Mouse (Mus musculus) heart, embryonic 13.5 days (tissue): ENCODE measurements around the gene Ppp6r2. TPM values are rescaled to one million over a fixed set of nuclear protein-coding genes. Genes with fewer than 3 reads are reported as not detected.

ENCODE experiments used
- ATAC-seq: fragments of 200-750 bp; cut with Nextera tagmentation; 2 replicates; pipeline ENCODE4 v1.8.0; 2017; ENCODE audit warnings: moderate TSS enrichment; ENCODE audit not compliant: insufficient number of reproducible peaks, low FRiP score, low TSS enrichment; ENCODE audit errors: extremely low read depth
- H3K27ac ChIP-seq: fragments of 300-500 bp; sonication (generic); replicated peaks from 2 replicates; pipeline ENCODE4 v1.5.1; 2015; ENCODE audit warnings: moderate library complexity, mild to moderate bottlenecking, inconsistent platforms
- H3K27me3 ChIP-seq: fragments of 300-500 bp; sonication (generic); replicated peaks from 2 replicates; pipeline ENCODE4 v1.6.1; 2015; ENCODE audit warnings: mild to moderate bottlenecking, inconsistent platforms
- H3K36me3 ChIP-seq: fragments of 300-500 bp; sonication (generic); 2 replicates; pipeline ENCODE4 v1.6.1; 2015; ENCODE audit warnings: mild to moderate bottlenecking, inconsistent platforms
- H3K4me1 ChIP-seq: fragments of 300-500 bp; sonication (generic); 2 replicates; pipeline ENCODE4 v1.6.1; 2015; ENCODE audit warnings: inconsistent platforms
- H3K4me2 ChIP-seq: fragments of 300-500 bp; sonication (generic); 2 replicates; pipeline ENCODE4 v1.6.1; 2015; ENCODE audit warnings: inconsistent platforms, mild to moderate bottlenecking, moderate library complexity
- H3K4me3 ChIP-seq: fragments of 300-500 bp; sonication (generic); 2 replicates; pipeline ENCODE4 v1.5.1; 2015; ENCODE audit warnings: moderate library complexity, mild to moderate bottlenecking, inconsistent platforms
- H3K9ac ChIP-seq: fragments of 300-500 bp; sonication (generic); 2 replicates; pipeline ENCODE4 v1.6.1; 2015; ENCODE audit warnings: inconsistent platforms, mild to moderate bottlenecking, moderate library complexity
- H3K9me3 ChIP-seq: fragments of 300-500 bp; sonication (generic); 2 replicates; pipeline ENCODE4 v1.6.1; 2016; ENCODE audit warnings: inconsistent platforms
- WGBS: fragments of 180-500 bp; shearing (Covaris S2); methylation state at CpG from one replicate; pipeline ENCODE4 v1.1.7; 2015; ENCODE audit warnings: mixed read lengths; 5-methylcytosine and 5-hydroxymethylcytosine counted together
- polyA plus RNA-seq: library from polyadenylated mRNA; unstranded; fragments of >200 nt; fragmentation: Nextera tagmentation; extraction: Ambion mirVana; gene quantifications from 2 replicates; pipeline ENCODE4 v1.2.1, GENCODE M21; 2015

Ppp6r2 gene
- polyA plus RNA-seq, 1 experiment from 2014 or later: 20.8 TPM

DNA sequence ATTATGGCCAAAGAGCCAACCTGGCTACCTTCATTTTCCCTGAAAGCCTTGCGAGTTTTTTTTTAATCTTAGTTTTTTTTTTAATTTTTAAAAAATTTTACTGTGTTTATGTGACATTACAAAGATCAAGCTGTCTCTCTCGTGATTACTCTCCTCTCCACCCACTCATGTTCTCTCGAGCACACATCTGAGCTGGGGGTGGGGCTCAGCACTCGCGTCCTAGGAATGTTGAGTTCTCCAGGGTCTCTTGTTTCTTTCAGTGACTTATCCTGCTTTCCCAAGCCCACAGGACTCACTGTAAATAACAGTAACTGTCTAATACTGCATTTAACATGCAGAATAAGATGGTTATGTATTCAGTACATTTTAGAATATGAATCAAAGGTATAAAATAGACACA is 53.1 kb downstream of the Ppp6r2 start:
- Histone ChIP-seq H3K9ac (no peak overlapping the region), H3K4me2 (no peak overlapping the region), H3K4me3 (no peak overlapping the region), H3K4me1 (no peaks in the 10 kb centered on the region), H3K9me3 (no peaks in the 10 kb centered on the region), H3K27me3 (no peaks in the 10 kb centered on the region), H3K27ac (no peak overlapping the region), H3K36me3 (peaks cover 70% of the 10 kb centered on the region)
- ATAC-seq: no peak
- WGBS: 53% methylated on average over 5 of the region's 5 CpGs

DNA sequence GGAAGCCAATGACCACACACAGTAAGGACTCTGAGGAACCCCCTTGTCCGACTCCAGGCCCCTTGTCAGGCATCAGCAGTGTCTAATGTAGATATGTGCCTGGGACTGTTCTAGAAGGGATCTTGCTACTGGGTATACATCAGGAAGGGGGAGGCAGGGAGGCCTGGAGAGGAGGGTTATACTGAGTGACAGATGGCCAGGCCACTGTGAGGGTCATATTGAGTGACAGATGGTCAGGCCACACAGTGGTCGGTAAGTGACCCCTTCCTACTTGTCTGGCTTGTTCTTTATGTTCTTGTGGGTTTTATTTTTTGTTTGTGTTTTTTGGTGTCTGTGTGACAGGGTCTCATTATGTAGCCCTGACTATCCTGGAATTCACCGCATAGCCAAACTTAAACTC is 64.1 kb downstream of the Ppp6r2 start:
- Histone ChIP-seq H3K9ac (no peak overlapping the region), H3K4me2 (no peak overlapping the region), H3K9me3 (no peaks in the 10 kb centered on the region), H3K36me3 (peaks cover 83% of the 10 kb centered on the region), H3K27me3 (no peaks in the 10 kb centered on the region), H3K4me3 (no peak overlapping the region), H3K27ac (no peak overlapping the region), H3K4me1 (no peaks in the 10 kb centered on the region)
- 78% methylated on average over 3 of the region's 3 CpGs for WGBS
- no peak for ATAC-seq

DNA sequence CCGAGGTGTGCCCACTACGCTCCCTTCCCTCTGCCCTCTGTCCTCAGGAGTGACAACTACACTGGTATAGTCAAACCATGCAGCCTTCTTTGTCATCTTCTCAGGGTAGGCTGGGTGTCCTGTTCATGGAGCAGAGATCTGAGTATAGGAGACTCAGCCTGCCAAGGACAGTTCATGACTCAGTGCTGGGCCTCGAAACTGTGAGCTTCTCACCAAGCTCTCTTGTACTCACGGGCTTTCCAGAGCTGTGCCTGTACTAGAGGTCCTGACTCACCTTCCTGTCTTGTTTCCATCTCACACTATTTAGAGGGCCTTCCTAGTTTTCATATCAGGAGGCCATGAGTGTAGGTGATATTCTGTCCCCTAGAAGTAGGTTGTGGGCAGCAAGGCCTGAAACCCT is 66.0 kb downstream of the Ppp6r2 start:
- no peaks in the 10 kb centered on the region for H3K9me3 ChIP-seq
- H3K27ac ChIP-seq: no peak overlapping the region
- peaks cover 87% of the 10 kb centered on the region for H3K36me3 ChIP-seq
- H3K4me1 ChIP-seq: no peaks in the 10 kb centered on the region
- H3K27me3 ChIP-seq: no peaks in the 10 kb centered on the region
- no peak for ATAC-seq
- WGBS: 89% methylated on average over 4 of the region's 4 CpGs
- no peak overlapping the region for H3K4me3 ChIP-seq
- no peak overlapping the region for H3K4me2 ChIP-seq
- H3K9ac ChIP-seq: no peak overlapping the region

DNA sequence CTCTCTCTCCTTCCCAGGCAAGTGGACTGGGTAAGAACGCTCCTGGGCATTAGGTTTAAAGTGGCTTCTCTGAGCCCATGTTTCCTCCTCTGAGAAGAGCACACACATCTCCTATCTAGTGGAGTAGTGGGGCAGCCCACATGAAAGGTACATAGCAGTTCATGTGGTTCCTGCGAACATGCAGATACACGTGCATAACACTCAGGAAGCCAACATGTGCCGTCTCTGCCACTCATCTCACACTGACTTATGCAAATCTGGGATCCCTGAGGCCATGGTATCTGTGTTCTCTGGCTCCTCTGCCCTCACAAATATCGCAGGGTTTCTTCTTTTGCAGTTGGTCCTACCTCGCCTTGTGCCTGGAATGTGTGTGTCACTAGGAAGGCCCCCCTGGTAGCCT is 71.2 kb downstream of the Ppp6r2 start:
- Histone ChIP-seq H3K4me1 (peaks cover 10% of the 10 kb centered on the region; the same call in 1 of the 2 replicates), H3K27me3 (no peaks in the 10 kb centered on the region), H3K4me3 (no peak overlapping the region), H3K36me3 (peaks cover 94% of the 10 kb centered on the region), H3K4me2 (no peak overlapping the region), H3K27ac (no peak overlapping the region), H3K9ac (no peak overlapping the region), H3K9me3 (no peaks in the 10 kb centered on the region)
- no peak for ATAC-seq
- WGBS: 77% methylated on average over 6 of the region's 6 CpGs

DNA sequence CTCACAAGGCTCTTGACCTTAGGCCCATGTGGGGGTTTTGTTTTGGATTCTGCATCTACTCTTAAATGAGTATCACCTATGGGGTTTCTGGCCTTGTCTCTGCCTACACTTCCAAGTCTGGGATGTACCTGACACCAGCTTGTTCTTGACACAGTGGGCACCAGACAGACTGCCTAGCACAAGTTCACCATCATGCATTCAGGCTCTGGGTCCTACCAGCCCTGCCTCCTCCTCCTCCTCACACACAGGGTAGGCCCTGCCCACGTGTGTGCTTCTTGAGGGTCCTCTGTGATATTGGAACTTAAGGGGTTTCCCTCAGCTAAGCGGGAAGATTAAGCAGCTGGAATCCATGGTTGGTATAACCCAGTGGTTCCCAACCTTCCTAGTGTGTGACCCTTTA is 72.7 kb downstream of the Ppp6r2 start:
- 92% methylated on average over 2 of the region's 2 CpGs for WGBS
- no peaks in the 10 kb centered on the region for H3K9me3 ChIP-seq
- H3K27ac ChIP-seq: no peak overlapping the region
- no peak for ATAC-seq
- H3K4me1 ChIP-seq: peaks cover 10% of the 10 kb centered on the region; the same call in 1 of the 2 replicates
- no peak overlapping the region for H3K4me2 ChIP-seq
- no peaks in the 10 kb centered on the region for H3K27me3 ChIP-seq
- peaks cover 94% of the 10 kb centered on the region for H3K36me3 ChIP-seq
- H3K9ac ChIP-seq: no peak overlapping the region
- no peak overlapping the region for H3K4me3 ChIP-seq

DNA sequence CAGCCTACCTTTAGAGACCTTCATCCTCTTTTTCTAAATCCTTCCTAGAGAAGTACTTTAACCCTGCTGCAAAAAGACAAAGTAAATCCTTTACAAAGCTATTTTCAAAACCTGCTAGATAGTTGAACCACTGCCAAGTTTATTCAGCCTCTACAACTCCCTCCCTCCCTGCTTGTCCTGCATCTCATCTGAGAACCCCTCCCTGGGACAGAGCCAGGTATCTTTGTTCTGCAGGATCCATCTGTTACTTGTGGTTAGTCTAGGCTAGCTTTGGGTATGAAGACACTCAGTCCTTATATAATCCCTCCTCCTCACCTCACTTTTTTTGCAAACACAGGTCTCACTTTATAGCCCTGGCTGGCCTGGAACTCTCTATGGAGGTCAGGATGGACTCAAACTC is 73.7 kb downstream of the Ppp6r2 start:
- ATAC-seq: no peak
- Histone ChIP-seq H3K36me3 (peaks cover 94% of the 10 kb centered on the region), H3K4me2 (no peak overlapping the region), H3K9ac (no peak overlapping the region), H3K4me3 (no peak overlapping the region), H3K27ac (no peak overlapping the region), H3K27me3 (no peaks in the 10 kb centered on the region), H3K9me3 (no peaks in the 10 kb centered on the region), H3K4me1 (peaks cover 10% of the 10 kb centered on the region; the same call in 1 of the 2 replicates)

DNA sequence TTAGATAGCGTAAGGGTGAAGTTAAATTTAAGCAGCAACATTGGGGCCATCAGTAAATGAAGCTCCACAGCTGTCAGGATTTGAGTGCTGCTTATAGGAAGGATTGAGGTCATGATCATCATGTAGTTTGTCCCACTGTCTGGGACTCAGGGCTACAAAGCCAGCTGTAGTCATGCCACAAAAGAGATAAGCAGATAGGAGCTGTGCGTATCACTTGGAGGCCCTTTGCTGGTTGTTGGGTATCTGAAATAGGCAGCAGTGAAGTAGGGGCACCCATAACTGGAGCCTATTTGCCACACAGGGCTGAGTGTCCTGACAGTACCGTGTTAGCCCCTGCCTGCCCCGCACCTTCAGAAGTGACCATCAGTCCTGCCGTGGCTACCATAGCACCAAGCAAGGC is 74.1 kb downstream of the Ppp6r2 start:
- 81% methylated on average over 5 of the region's 5 CpGs for WGBS
- Histone ChIP-seq H3K36me3 (peaks cover 94% of the 10 kb centered on the region), H3K27me3 (no peaks in the 10 kb centered on the region), H3K9me3 (no peaks in the 10 kb centered on the region), H3K4me1 (peaks cover 10% of the 10 kb centered on the region; the same call in 1 of the 2 replicates), H3K27ac (no peak overlapping the region), H3K4me3 (no peak overlapping the region), H3K4me2 (no peak overlapping the region), H3K9ac (no peak overlapping the region)
- no peak for ATAC-seq

DNA sequence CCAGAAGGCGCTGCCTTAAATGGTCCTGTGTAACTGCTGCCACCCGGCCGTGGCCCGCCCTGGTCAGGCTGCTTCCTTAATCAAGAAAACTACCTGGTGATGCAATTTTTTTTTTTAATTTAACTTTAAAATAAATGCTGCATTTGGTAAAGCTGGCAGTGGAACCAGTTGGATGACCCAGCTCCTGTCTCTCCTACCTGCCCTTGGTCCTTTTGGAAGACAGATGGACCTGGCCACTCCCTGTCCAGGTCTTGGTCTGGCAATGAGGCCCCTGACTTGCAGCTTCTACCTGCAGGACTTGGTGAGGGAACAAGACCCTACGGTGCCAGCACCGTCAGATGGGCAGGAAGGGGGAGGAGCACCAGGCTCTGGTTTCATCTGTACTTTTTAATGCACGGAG is 74.8 kb downstream of the Ppp6r2 start:
- no peak overlapping the region for H3K27ac ChIP-seq
- H3K4me1 ChIP-seq: peaks cover 10% of the 10 kb centered on the region; the same call in 1 of the 2 replicates
- peaks cover 94% of the 10 kb centered on the region for H3K36me3 ChIP-seq
- no peaks in the 10 kb centered on the region for H3K27me3 ChIP-seq
- WGBS: 84% methylated on average over 7 of the region's 7 CpGs
- ATAC-seq: no peak
- no peak overlapping the region for H3K9ac ChIP-seq
- no peak overlapping the region for H3K4me3 ChIP-seq
- no peak overlapping the region for H3K4me2 ChIP-seq
- H3K9me3 ChIP-seq: no peaks in the 10 kb centered on the region

DNA sequence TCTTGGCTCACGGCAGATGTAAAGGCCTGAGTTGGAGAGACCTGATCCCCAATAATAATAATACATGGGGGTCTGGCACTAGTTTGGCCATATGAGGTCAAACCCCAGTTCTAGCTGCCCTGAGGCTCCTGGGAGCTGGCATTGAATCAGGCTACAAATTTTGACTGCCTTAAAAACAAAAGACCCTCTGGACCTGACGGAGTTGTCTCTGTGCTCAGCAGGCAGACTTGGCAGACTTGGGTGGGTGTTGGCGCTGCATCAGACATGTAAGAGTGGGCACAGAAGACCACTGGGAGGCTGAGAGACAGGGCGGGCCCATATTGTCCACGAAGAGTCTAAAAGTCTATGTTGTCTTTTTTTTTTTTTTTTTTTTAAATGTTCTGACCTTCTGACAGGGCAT is 75.2 kb downstream of the Ppp6r2 start:
- Histone ChIP-seq H3K27ac (no peak overlapping the region), H3K36me3 (peaks cover 94% of the 10 kb centered on the region), H3K9me3 (no peaks in the 10 kb centered on the region), H3K4me2 (no peak overlapping the region), H3K4me1 (peaks cover 10% of the 10 kb centered on the region; the same call in 1 of the 2 replicates), H3K27me3 (no peaks in the 10 kb centered on the region), H3K4me3 (no peak overlapping the region), H3K9ac (no peak overlapping the region)
- ATAC-seq: no peak
- WGBS: 93% methylated on average over 5 of the region's 5 CpGs

DNA sequence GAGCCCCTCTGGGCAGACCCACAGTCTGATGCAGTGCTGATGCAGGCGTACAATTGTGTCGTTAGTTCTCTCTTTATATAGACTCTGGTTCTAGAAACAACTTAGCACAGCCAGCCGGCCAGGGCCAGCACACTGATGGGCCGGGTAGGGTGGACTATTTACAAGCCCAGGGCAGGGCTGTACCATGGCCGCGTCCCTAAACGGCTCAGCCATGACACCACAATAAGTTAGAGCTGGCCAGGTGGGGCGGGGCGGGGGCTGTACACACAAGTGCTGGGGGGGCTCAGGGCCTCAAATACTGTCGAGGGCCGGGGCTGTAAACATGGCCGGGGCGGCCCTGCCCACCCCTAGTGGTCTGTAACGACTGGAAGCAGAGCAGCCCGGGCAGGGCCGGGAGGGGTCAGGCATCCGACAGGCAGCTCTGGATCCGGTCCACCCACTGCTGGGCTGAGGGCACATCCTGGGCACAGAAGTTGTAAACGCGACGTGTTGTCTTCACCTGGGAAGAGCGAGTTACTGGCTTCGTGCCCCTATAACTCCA is 76.9 kb downstream of the Ppp6r2 start:
- WGBS: 85% methylated on average over 23 of the region's 23 CpGs
- ATAC-seq: no peak
- peaks cover 94% of the 10 kb centered on the region for H3K36me3 ChIP-seq

DNA sequence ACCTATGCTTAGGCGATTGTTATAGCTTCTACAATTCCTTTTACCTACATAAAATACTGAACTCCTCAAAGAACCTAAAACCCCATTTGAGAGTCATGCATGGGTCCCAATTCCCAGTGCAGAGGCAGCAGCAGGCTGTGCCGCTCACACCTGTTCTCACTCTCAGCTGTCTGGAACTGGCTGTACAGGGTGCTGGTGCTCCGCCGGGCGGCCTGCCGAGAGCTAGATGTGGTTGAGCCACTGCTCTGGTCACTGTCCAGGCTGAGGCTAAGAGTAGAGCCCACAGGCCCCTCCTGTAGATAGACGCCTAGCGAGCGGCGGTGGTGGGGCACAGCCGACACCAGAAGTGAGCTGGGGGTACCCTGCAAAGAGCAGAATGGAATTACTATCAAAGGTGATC is 78.1 kb downstream of the Ppp6r2 start:
- no peak overlapping the region for H3K27ac ChIP-seq
- no peak overlapping the region for H3K9ac ChIP-seq
- peaks cover 6% of the 10 kb centered on the region; the same call in 1 of the 2 replicates for H3K4me1 ChIP-seq
- no peak overlapping the region for H3K4me2 ChIP-seq
- H3K4me3 ChIP-seq: no peak overlapping the region
- peaks cover 95% of the 10 kb centered on the region for H3K36me3 ChIP-seq
- H3K9me3 ChIP-seq: no peaks in the 10 kb centered on the region
- ATAC-seq: no peak
- WGBS: 91% methylated on average over 11 of the region's 11 CpGs
- no peaks in the 10 kb centered on the region for H3K27me3 ChIP-seq

More for the DNA sequence above, 76.9 kb downstream of the Ppp6r2 start:
- Histone ChIP-seq H3K4me1 (peaks cover 10% of the 10 kb centered on the region; the same call in 1 of the 2 replicates), H3K27ac (0 out of 2 replicates have a peak overlapping the region, but pooled peaks have one; percentile 8), H3K27me3 (no peaks in the 10 kb centered on the region), H3K9ac (no peak overlapping the region), H3K4me2 (no peak overlapping the region), H3K9me3 (no peaks in the 10 kb centered on the region), H3K4me3 (no peak overlapping the region)

DNA sequence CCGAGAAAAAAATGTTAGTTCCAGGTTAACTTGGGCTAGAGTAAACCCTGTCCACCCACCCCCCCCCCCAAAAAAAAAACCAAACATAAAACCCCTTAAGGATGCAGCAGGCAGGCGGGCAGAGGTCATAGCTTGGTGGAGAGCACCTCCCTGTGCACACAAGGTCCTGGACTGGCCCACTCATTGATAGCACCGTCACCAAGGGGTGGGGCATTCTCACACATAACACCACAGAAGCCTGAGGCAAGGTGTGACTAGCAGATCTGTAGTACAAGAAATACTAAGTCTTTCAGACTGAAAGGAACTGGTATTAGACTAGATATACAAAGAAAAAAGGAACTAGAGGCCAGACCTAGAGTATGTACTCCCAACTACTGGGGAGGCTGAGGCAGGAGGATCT is 80.2 kb downstream of the Ppp6r2 start:
- H3K4me3 ChIP-seq: no peak overlapping the region
- H3K9ac ChIP-seq: no peak overlapping the region
- H3K36me3 ChIP-seq: peaks cover 100% of the 10 kb centered on the region
- peaks cover 4% of the 10 kb centered on the region for H3K4me1 ChIP-seq
- H3K27me3 ChIP-seq: no peaks in the 10 kb centered on the region
- no peaks in the 10 kb centered on the region for H3K9me3 ChIP-seq
- no peak overlapping the region for H3K27ac ChIP-seq
- no peak overlapping the region for H3K4me2 ChIP-seq
- 83% methylated on average over 3 of the region's 3 CpGs for WGBS
- ATAC-seq: no peak
